Mouse (Mus musculus): Measurements from ENCODE around the gene Sbk2.

- TF ChIP-seq CTCF (IDR thresholded peaks at IDR 0.05; ENCODE audit: low read depth), result no peak
- TF ChIP-seq EP300 (IDR thresholded peaks at IDR 0.05; ENCODE audit: low read depth), result no peak
Observed at GRCm38 (mm10) chr7:4963527-4963926, 679 bp downstream of the Sbk2 start.
